Mouse (Mus musculus) midbrain, embryonic 14.5 days (tissue): ENCODE data around the gene Vwf. TPM values are rescaled to one million over a fixed set of nuclear protein-coding genes. Genes with fewer than 3 reads are reported as not detected.

Experiments used
- ATAC-seq: fragments of 200-750 bp; cut with Nextera tagmentation; 2 replicates; pipeline ENCODE4 v1.8.0; 2017; ENCODE audit warnings: moderate number of reproducible peaks, moderate library complexity; ENCODE audit not compliant: low FRiP score, low TSS enrichment
- DNase-seq: peaks from one replicate; pipeline ENCODE4 v3.0.0-alpha.2; 2015
- H3K27ac ChIP-seq: fragments of 300-500 bp; sonication (generic); replicated peaks from 2 replicates; pipeline ENCODE4 v1.5.1; 2014; ENCODE audit warnings: mild to moderate bottlenecking, low read depth, low read length, moderate library complexity
- H3K27me3 ChIP-seq: fragments of 300-500 bp; sonication (generic); 2 replicates; pipeline ENCODE4 v1.6.1; 2014; ENCODE audit warnings: low read length, control low read depth, mixed read lengths; ENCODE audit not compliant: control insufficient read depth, insufficient read depth
- H3K36me3 ChIP-seq: fragments of 300-500 bp; sonication (generic); 2 replicates; pipeline ENCODE4 v1.6.1; 2014; ENCODE audit warnings: low read length, control low read depth; ENCODE audit not compliant: control insufficient read depth, insufficient read depth
- H3K4me1 ChIP-seq: fragments of 300-500 bp; sonication (generic); 2 replicates; pipeline ENCODE4 v1.6.1; 2014; ENCODE audit warnings: mild to moderate bottlenecking, antibody characterized with exemption, low read length, control low read depth; ENCODE audit not compliant: control insufficient read depth, insufficient read depth
- H3K4me2 ChIP-seq: fragments of 300-500 bp; sonication (generic); 2 replicates; pipeline ENCODE4 v1.6.1; 2014; ENCODE audit warnings: mild to moderate bottlenecking, low read length, moderate library complexity
- H3K4me3 ChIP-seq: fragments of 300-500 bp; sonication (generic); replicated peaks from 2 replicates; pipeline ENCODE4 v1.5.1; 2014; ENCODE audit warnings: low read depth, low read length
- H3K9ac ChIP-seq: fragments of 300-500 bp; sonication (generic); replicated peaks from 2 replicates; pipeline ENCODE4 v1.6.1; 2014; ENCODE audit warnings: mild to moderate bottlenecking, low read length, moderate library complexity
- H3K9me3 ChIP-seq: fragments of 300-500 bp; sonication (generic); 2 replicates; pipeline ENCODE4 v1.6.1; 2016; ENCODE audit warnings: low read length, control low read depth, mixed read lengths; ENCODE audit not compliant: control insufficient read depth
- WGBS: fragments of 180-500 bp; shearing (Covaris S2); extraction: QIAGEN DNeasy Blood & Tissue Kit; methylation state at CpG from one replicate; pipeline ENCODE4 v1.1.7; 2014; 5-methylcytosine and 5-hydroxymethylcytosine counted together
- polyA plus RNA-seq: library from polyadenylated mRNA; unstranded; fragments of >200 nt; fragmentation: Nextera tagmentation; extraction: Ambion mirVana; gene quantifications from 2 replicates; pipeline ENCODE4 v1.2.1, GENCODE M21; 2014

Gene Vwf
- polyA plus RNA-seq, 1 experiment from 2014 or later: 10.0 TPM

GRCm38 (mm10) chr6:125685420-125685819 is 138.8 kb downstream of the Vwf start:
- Histone ChIP-seq H3K4me1 (peaks cover 4% of the 10 kb centered on the region; the same call in 1 of the 2 replicates), H3K27ac (no peak overlapping the region), H3K9me3 (no peaks in the 10 kb centered on the region), H3K4me2 (no peak overlapping the region), H3K36me3 (no peaks in the 10 kb centered on the region), H3K9ac (no peak overlapping the region), H3K27me3 (no peaks in the 10 kb centered on the region), H3K4me3 (no peak overlapping the region)
- ATAC-seq (no peak), DNase-seq (no peak)

GRCm38 (mm10) chr6:125687986-125688385 is 141.4 kb downstream of the Vwf start:
- H3K9ac ChIP-seq: no peak overlapping the region
- no peak overlapping the region for H3K4me2 ChIP-seq
- no peaks in the 10 kb centered on the region for H3K27me3 ChIP-seq
- no peak overlapping the region for H3K4me3 ChIP-seq
- H3K36me3 ChIP-seq: no peaks in the 10 kb centered on the region
- no peaks in the 10 kb centered on the region for H3K9me3 ChIP-seq
- DNase-seq (no peak), ATAC-seq (no peak)
- peaks cover 4% of the 10 kb centered on the region; the same call in 1 of the 2 replicates for H3K4me1 ChIP-seq
- WGBS: 74% methylated on average over 1 of the region's 1 CpGs
- no peak overlapping the region for H3K27ac ChIP-seq

GRCm38 (mm10) chr6:125690057-125690703 is 143.6 kb downstream of the Vwf start, which contains the start of gene Ano2:
Gene Ano2 (plus strand): TSS chr6:125690419.
- DNase-seq (peak; percentile 73), ATAC-seq (peak; percentile 71)
- WGBS: 2% methylated on average over 20 of the region's 20 CpGs
- Histone ChIP-seq H3K9ac (peak within 1 kb of the TSS; percentile 7; the same call in 1 of the 2 replicates), H3K4me3 (peak within 1 kb of the TSS; percentile 26), H3K27me3 (no peaks in the 10 kb centered on the region), H3K36me3 (no peaks in the 10 kb centered on the region), H3K27ac (no peak within 1 kb of the TSS), H3K9me3 (no peaks in the 10 kb centered on the region), H3K4me1 (peaks cover 4% of the 10 kb centered on the region; the same call in 1 of the 2 replicates), H3K4me2 (peak within 1 kb of the TSS; percentile 46)

- Histone ChIP-seq H3K27me3 (no peaks in the 10 kb centered on the region), H3K9ac (no peak overlapping the region), H3K9me3 (no peaks in the 10 kb centered on the region), H3K4me3 (no peak overlapping the region), H3K27ac (no peak overlapping the region), H3K36me3 (no peaks in the 10 kb centered on the region), H3K4me1 (no peaks in the 10 kb centered on the region), H3K4me2 (no peak overlapping the region)
- 81% methylated on average over 2 of the region's 2 CpGs for WGBS
- DNase-seq (no peak), ATAC-seq (no peak)
Observed at GRCm38 (mm10) chr6:125701146-125701545, 154.6 kb downstream of the Vwf start.

- no peak overlapping the region for H3K9ac ChIP-seq
- H3K4me2 ChIP-seq: no peak overlapping the region
- WGBS: 87% methylated on average over 16 of the region's 16 CpGs
- no peak for ATAC-seq
- H3K9me3 ChIP-seq: no peaks in the 10 kb centered on the region
- H3K36me3 ChIP-seq: no peaks in the 10 kb centered on the region
- DNase-seq: no peak
- H3K4me3 ChIP-seq: no peak overlapping the region
- H3K27me3 ChIP-seq: no peaks in the 10 kb centered on the region
- H3K27ac ChIP-seq: no peak overlapping the region
- no peaks in the 10 kb centered on the region for H3K4me1 ChIP-seq
Observed at GRCm38 (mm10) chr6:125711261-125711660, 164.7 kb downstream of the Vwf start.

GRCm38 (mm10) chr6:125726408-125726807 is 179.8 kb downstream of the Vwf start:
- no peak for DNase-seq
- Histone ChIP-seq H3K27ac (no peak overlapping the region), H3K4me2 (no peak overlapping the region), H3K9me3 (no peaks in the 10 kb centered on the region), H3K4me1 (no peaks in the 10 kb centered on the region), H3K36me3 (no peaks in the 10 kb centered on the region), H3K27me3 (no peaks in the 10 kb centered on the region), H3K9ac (no peak overlapping the region), H3K4me3 (no peak overlapping the region)
- ATAC-seq: no peak
- 80% methylated on average over 2 of the region's 2 CpGs for WGBS

- H3K9me3 ChIP-seq: no peaks in the 10 kb centered on the region
Observed at GRCm38 (mm10) chr6:125727484-125727911, 180.9 kb downstream of the Vwf start.

GRCm38 (mm10) chr6:125729471-125729870 is 182.9 kb downstream of the Vwf start:
- H3K27me3 ChIP-seq: no peaks in the 10 kb centered on the region
- no peaks in the 10 kb centered on the region for H3K9me3 ChIP-seq
- H3K4me1 ChIP-seq: no peaks in the 10 kb centered on the region
- H3K27ac ChIP-seq: no peak overlapping the region
- H3K36me3 ChIP-seq: no peaks in the 10 kb centered on the region
- 86% methylated on average over 6 of the region's 6 CpGs for WGBS
- H3K9ac ChIP-seq: no peak overlapping the region
- no peak overlapping the region for H3K4me2 ChIP-seq
- H3K4me3 ChIP-seq: no peak overlapping the region
- ATAC-seq (no peak), DNase-seq (no peak)

More at GRCm38 (mm10) chr6:125727484-125727911, 180.9 kb downstream of the Vwf start:
- DNase-seq (peak; percentile 27), ATAC-seq (0 out of 2 replicates have a peak, but pooled peaks have one; percentile 31)
- Histone ChIP-seq H3K27me3 (no peaks in the 10 kb centered on the region), H3K36me3 (no peaks in the 10 kb centered on the region), H3K4me1 (no peaks in the 10 kb centered on the region), H3K9ac (no peak overlapping the region), H3K4me3 (no peak overlapping the region), H3K4me2 (no peak overlapping the region), H3K27ac (no peak overlapping the region)
- WGBS: 57% methylated on average over 5 of the region's 5 CpGs

- Histone ChIP-seq H3K36me3 (no peaks in the 10 kb centered on the region), H3K4me2 (no peak overlapping the region), H3K27me3 (no peaks in the 10 kb centered on the region), H3K4me3 (no peak overlapping the region), H3K27ac (no peak overlapping the region), H3K9ac (no peak overlapping the region), H3K9me3 (no peaks in the 10 kb centered on the region), H3K4me1 (no peaks in the 10 kb centered on the region)
- ATAC-seq (no peak), DNase-seq (no peak)
- 71% methylated on average over 11 of the region's 11 CpGs for WGBS
Observed at GRCm38 (mm10) chr6:125729986-125730535, 183.5 kb downstream of the Vwf start.
